Mouse (Mus musculus): Measurements from ENCODE around the gene Olfr187. TPM values are rescaled to one million over a fixed set of nuclear protein-coding genes. Genes with fewer than 3 reads are reported as not detected.
"Not testable (repeated sequence)": the region's sequence is repeated elsewhere in the genome, so short reads cannot be mapped to it uniquely, and the experiment has no call there.

The Olfr187 gene
- not detected in 2 replicates for polyA plus RNA-seq (2015; fragmentation: Nextera tagmentation; extraction: Ambion mirVana)

DNA sequence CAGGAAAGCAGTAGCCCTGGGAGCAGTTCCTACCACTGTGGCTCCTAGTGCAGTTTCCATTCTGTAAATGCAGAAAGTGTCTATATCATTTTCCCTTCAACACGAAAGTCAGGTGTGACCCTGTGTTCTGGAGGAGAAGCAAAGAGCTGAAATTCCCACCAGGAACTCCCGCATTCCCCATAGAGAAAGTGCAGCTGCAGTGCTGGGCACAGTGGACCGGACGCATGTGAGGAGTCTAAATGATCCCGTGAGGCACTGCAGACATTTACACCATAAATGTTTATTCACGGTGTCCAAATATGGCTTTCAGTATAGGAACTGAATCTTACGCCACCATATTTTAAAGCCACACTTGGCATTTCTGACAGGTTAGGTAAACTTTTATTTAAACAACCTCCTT, at the start of gene Olfr187:
TSS of gene Olfr187 (minus strand) at position 58 of the 400 bp plus-strand sequence.
- H3K4me1 ChIP-seq (replicated peaks) = no peaks in the 10 kb centered on the region
- 72% methylated on average over 7 of the region's 7 CpGs for WGBS (ENCODE audit: insufficient replicate concordance)
- no peaks in the 10 kb centered on the region for H3K9me3 ChIP-seq (replicated peaks)
- no peak within 1 kb of the TSS for H3K4me3 ChIP-seq (replicated peaks)
- ATAC-seq (ENCODE audit: insufficient read depth) = no peak
- no peaks in the 10 kb centered on the region for H3K36me3 ChIP-seq (replicated peaks)
- no peaks in the 10 kb centered on the region for H3K27me3 ChIP-seq
- no peak within 1 kb of the TSS for H3K9ac ChIP-seq
- no peak within 1 kb of the TSS for H3K4me2 ChIP-seq
- H3K27ac ChIP-seq (replicated peaks) = no peak within 1 kb of the TSS

DNA sequence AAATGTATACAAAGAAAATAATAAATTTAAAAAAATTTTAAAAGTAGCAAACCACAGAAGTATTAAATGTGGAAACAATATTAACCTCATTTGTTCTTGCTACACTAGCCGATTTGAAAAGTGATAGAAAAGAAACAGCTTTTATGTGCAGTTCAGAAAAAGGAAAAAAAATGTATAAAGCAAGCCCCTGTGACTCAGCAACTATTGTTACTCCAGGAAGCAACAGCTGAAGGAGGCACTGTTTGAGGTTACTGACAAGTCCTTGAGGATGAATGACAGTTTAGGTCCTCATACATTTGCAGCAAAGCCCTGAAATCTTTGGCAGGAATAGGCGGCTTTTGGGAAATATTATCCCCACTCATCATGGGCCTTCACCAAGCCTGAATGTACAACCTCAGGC, 41.5 kb upstream of the Olfr187 start:
- H3K27me3 ChIP-seq; H3K4me1 ChIP-seq (replicated peaks); ATAC-seq (ENCODE audit: insufficient read depth); H3K36me3 ChIP-seq (replicated peaks); H3K9ac ChIP-seq; H3K4me2 ChIP-seq; H3K9me3 ChIP-seq (replicated peaks); H3K27ac ChIP-seq (replicated peaks); H3K4me3 ChIP-seq (replicated peaks): not testable (repeated sequence)
- WGBS (ENCODE audit: insufficient replicate concordance) = 52% methylated on average over 2 of the region's 2 CpGs

DNA sequence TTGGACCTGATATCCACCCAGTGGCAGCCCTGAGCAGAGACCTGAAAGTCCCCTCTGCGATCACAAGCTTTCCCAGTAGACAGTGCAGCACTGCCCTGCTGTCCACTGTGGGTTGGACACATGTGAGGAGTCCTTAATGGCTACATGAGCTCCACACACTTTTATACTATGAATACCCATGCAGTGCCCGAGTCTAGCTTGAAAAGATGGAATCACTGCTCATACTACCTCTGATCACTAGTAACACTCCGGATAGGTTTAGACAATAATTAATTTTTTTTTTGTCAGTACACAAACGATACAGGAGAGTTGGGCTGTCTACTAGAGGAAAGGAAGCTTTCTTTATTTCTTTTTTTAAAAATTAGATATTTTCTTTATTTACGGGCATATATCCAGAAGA, 38.3 kb upstream of the Olfr187 start, which contains the start of gene Olfr190:
TSS of gene Olfr190 (minus strand) at position 101 of the 400 bp plus-strand sequence.
- Histone ChIP-seq H3K9ac (no peak within 1 kb of the TSS), H3K27me3 (no peaks in the 10 kb centered on the region), H3K27ac (replicated peaks) (no peak within 1 kb of the TSS), H3K4me2 (no peak within 1 kb of the TSS), H3K4me1 (replicated peaks) (no peaks in the 10 kb centered on the region), H3K4me3 (replicated peaks) (no peak within 1 kb of the TSS), H3K9me3 (replicated peaks) (no peaks in the 10 kb centered on the region), H3K36me3 (replicated peaks) (no peaks in the 10 kb centered on the region)
- WGBS (ENCODE audit: insufficient replicate concordance) = 62% methylated on average over 5 of the region's 5 CpGs
- no peak for ATAC-seq (ENCODE audit: insufficient read depth)

DNA sequence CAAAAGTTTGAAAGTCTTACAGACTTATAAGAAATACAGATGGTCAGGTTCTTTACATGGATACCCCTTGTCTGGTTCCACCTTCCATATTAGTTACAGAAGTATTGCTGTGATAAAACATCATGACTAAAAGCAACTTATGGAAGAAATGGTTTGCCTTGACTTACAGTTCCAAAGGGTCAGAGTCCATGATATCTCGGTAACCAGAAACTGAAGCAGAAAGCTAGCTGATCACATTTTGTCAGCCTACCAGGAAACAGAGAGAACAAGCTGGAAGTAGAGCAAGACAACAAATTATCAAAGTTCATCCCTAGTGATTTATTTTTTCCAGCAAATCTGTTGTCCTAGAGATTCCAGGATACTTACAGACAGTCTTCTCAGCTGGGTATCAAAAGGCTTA, 34.0 kb upstream of the Olfr187 start:
- no peaks in the 10 kb centered on the region for H3K9me3 ChIP-seq (replicated peaks)
- WGBS (ENCODE audit: insufficient replicate concordance) = 49% methylated on average over 1 of the region's 1 CpGs
- no peak for ATAC-seq (ENCODE audit: insufficient read depth)

DNA sequence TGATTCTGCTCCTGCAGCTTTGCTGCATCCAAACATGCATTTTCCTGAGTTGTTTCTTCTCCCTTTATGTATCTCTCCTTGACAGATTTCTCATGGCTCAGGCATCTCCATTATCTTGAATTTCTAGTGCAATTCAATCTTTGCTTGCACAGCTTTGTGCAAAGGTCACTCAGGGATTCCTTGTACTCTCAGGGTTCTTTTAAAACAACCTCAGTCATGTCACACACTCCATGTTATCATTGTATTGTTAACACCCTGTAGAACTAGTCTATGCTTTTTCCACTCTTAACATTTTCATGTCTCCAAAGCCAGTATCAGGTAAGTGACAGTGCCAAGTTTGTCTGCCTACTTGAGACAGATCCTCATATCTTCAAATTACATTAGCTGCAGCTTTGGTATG, 32.2 kb upstream of the Olfr187 start:
- H3K4me1 ChIP-seq (replicated peaks) = no peaks in the 10 kb centered on the region
- ATAC-seq (ENCODE audit: insufficient read depth) = no peak

More for the DNA sequence above, 34.0 kb upstream of the Olfr187 start:
- H3K27ac ChIP-seq (replicated peaks) = no peak overlapping the region
- no peak overlapping the region for H3K4me2 ChIP-seq
- no peaks in the 10 kb centered on the region for H3K36me3 ChIP-seq (replicated peaks)
- H3K9ac ChIP-seq = no peak overlapping the region
- no peaks in the 10 kb centered on the region for H3K4me1 ChIP-seq (replicated peaks)
- H3K27me3 ChIP-seq = no peaks in the 10 kb centered on the region
- no peak overlapping the region for H3K4me3 ChIP-seq (replicated peaks)

DNA sequence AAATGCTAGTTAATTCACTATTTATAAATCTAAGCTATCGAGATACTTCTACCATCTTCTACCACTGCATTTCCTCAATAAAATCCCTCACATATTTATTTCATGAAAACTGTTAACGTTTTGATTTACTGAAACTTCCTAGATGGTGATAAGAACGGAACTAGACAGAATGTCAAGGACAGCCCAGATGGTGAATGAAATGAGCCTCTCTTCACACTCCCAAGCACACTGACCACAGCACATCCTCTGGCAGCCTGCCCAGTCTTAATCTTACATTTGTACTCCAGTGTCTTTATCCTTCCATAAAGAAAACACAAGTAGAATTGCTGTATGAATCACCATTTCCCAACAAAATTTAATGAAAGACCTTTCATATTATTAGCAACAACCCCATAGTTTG, 22.8 kb upstream of the Olfr187 start:
- WGBS (ENCODE audit: insufficient replicate concordance) = 39% methylated on average over 3 of the region's 3 CpGs
- H3K27me3 ChIP-seq; H3K4me3 ChIP-seq (replicated peaks); H3K9ac ChIP-seq; H3K9me3 ChIP-seq (replicated peaks); ATAC-seq (ENCODE audit: insufficient read depth); H3K27ac ChIP-seq (replicated peaks); H3K4me2 ChIP-seq; H3K4me1 ChIP-seq (replicated peaks); H3K36me3 ChIP-seq (replicated peaks): not testable (repeated sequence)

More for the DNA sequence above, 32.2 kb upstream of the Olfr187 start:
- no peaks in the 10 kb centered on the region for H3K9me3 ChIP-seq (replicated peaks)
- no peak overlapping the region for H3K4me3 ChIP-seq (replicated peaks)
- H3K27ac ChIP-seq (replicated peaks) = no peak overlapping the region
- no peak overlapping the region for H3K4me2 ChIP-seq
- no peaks in the 10 kb centered on the region for H3K36me3 ChIP-seq (replicated peaks)
- no peak overlapping the region for H3K9ac ChIP-seq
- no peaks in the 10 kb centered on the region for H3K27me3 ChIP-seq

DNA sequence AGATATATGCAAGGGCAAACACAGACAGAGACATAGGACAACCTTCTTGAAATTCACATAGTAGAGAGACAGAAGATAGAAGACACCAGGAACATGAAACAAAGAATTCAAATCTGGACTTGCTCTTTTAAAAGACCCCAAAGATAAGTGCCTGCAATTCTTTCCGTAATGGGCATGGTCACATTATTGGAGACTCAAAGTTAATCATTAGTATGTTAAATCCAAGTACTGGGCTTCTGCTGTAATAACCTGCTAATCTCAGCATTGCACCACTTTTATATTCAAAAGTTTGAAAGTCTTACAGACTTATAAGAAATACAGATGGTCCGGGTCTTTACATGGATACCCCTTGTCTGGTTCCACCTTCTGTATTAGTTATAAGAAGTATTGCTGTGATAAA, 9.7 kb upstream of the Olfr187 start:
- WGBS (ENCODE audit: insufficient replicate concordance) = 74% methylated on average over 2 of the region's 2 CpGs
- not testable (repeated sequence) for H3K4me1 ChIP-seq (replicated peaks); H3K27ac ChIP-seq (replicated peaks); H3K9me3 ChIP-seq (replicated peaks); H3K27me3 ChIP-seq; H3K9ac ChIP-seq; H3K4me3 ChIP-seq (replicated peaks); ATAC-seq (ENCODE audit: insufficient read depth); H3K36me3 ChIP-seq (replicated peaks); H3K4me2 ChIP-seq

DNA sequence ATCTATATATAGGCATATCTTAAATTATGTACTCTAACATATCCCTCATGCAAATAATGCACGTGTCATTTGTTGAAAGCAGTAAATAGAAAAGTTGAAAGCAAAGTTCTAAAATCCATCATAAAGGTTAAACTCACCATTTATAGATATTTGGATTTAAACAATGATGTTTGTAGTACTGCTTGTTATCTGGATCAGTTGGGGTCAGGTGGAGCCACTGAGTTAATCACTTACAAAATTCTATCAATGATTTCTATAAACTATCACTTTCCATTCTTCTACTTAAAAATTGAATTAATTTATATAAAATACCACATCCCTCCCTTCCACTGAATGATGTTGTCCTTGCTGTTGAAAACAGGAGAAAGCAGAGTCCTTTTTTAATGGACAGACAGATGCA, 9.3 kb upstream of the Olfr187 start:
- ATAC-seq (ENCODE audit: insufficient read depth) = no peak
- WGBS (ENCODE audit: insufficient replicate concordance) = 40% methylated on average over 1 of the region's 1 CpGs

DNA sequence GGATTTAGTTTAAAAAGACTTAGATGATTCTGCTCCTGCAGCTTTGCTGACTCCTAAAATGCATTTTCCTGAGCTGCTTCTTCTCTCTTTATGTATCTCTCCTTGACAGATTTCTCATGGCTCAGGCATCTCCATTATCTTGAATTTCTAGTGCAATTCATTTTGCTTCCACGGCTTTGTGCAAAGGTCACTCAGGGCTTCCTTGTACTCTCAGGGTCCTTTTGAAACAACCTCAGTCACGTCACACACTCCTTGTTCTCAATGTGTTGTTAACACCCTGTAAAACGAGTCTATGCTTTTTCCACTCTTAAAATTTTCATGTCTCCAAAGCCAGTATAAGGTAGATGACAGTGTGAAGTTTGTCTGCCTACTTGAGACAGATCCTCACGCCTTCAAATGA, 8.0 kb upstream of the Olfr187 start:
- Histone ChIP-seq H3K9ac (no peak overlapping the region), H3K9me3 (replicated peaks) (no peaks in the 10 kb centered on the region), H3K27me3 (no peaks in the 10 kb centered on the region), H3K4me2 (no peak overlapping the region), H3K4me1 (replicated peaks) (no peaks in the 10 kb centered on the region), H3K27ac (replicated peaks) (no peak overlapping the region), H3K4me3 (replicated peaks) (no peak overlapping the region), H3K36me3 (replicated peaks) (no peaks in the 10 kb centered on the region)
- WGBS (ENCODE audit: insufficient replicate concordance) = 38% methylated on average over 4 of the region's 4 CpGs
- no peak for ATAC-seq (ENCODE audit: insufficient read depth)

More for the DNA sequence above, 9.3 kb upstream of the Olfr187 start:
- H3K9me3 ChIP-seq (replicated peaks) = no peaks in the 10 kb centered on the region
- no peak overlapping the region for H3K4me3 ChIP-seq (replicated peaks)
- no peak overlapping the region for H3K27ac ChIP-seq (replicated peaks)
- no peak overlapping the region for H3K9ac ChIP-seq
- H3K36me3 ChIP-seq (replicated peaks) = no peaks in the 10 kb centered on the region
- H3K27me3 ChIP-seq = no peaks in the 10 kb centered on the region
- H3K4me2 ChIP-seq = no peak overlapping the region
- H3K4me1 ChIP-seq (replicated peaks) = no peaks in the 10 kb centered on the region

DNA sequence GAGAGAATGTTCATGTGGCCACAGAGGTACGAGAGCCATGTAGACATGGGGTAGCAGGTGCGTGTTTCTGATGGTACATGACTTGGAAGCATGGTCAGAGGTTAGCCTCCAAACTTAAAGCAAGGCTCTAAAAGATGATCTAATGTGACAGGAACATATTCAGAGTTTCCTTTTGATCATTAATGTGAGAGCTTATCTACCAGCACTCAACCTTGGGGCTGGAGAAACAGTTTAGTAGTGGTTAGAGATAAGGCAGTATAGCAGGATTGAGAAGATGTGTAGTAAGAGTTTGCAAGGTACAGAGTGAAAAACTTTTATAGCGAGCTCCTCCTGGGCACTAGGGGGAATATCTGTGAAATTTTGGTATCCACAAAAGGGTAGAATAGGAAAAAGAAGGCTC, 6.3 kb upstream of the Olfr187 start:
- H3K27ac ChIP-seq (replicated peaks) = no peak overlapping the region
- 47% methylated on average over 3 of the region's 3 CpGs for WGBS (ENCODE audit: insufficient replicate concordance)

DNA sequence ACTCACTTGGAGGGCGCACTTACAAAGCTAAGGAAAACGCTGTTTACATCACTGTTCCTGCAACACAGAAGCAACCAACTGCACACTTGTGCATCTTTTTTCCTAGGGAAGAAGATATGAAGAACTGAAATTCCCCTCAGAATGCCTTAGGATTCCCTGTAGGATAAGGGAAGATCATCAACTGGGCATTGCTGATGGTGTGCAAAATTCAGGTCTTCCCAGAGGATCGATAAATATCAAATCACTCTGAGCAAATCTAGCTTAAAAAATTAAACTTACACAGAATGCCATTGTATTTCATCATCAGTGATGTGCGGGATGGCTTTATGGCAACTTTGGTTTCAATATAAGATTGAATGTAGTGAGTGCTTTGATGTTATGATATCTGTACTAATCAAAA, 9.4 kb downstream of the Olfr187 start, which contains the start of gene Olfr186:
TSS of gene Olfr186 (minus strand) at position 101 of the 400 bp plus-strand sequence.
- Histone ChIP-seq H3K9ac (no peak within 1 kb of the TSS), H3K27me3 (no peaks in the 10 kb centered on the region), H3K36me3 (replicated peaks) (no peaks in the 10 kb centered on the region), H3K9me3 (replicated peaks) (no peaks in the 10 kb centered on the region), H3K27ac (replicated peaks) (no peak within 1 kb of the TSS), H3K4me2 (no peak within 1 kb of the TSS), H3K4me3 (replicated peaks) (no peak within 1 kb of the TSS), H3K4me1 (replicated peaks) (no peaks in the 10 kb centered on the region)
- no peak for ATAC-seq (ENCODE audit: insufficient read depth)
- 69% methylated on average over 4 of the region's 4 CpGs for WGBS (ENCODE audit: insufficient replicate concordance)

More for the DNA sequence above, 6.3 kb upstream of the Olfr187 start:
- H3K9ac ChIP-seq = no peak overlapping the region
- H3K36me3 ChIP-seq (replicated peaks) = no peaks in the 10 kb centered on the region
- no peak for ATAC-seq (ENCODE audit: insufficient read depth)
- no peak overlapping the region for H3K4me2 ChIP-seq
- no peak overlapping the region for H3K4me3 ChIP-seq (replicated peaks)
- H3K4me1 ChIP-seq (replicated peaks) = no peaks in the 10 kb centered on the region
- no peaks in the 10 kb centered on the region for H3K27me3 ChIP-seq
- no peaks in the 10 kb centered on the region for H3K9me3 ChIP-seq (replicated peaks)

DNA sequence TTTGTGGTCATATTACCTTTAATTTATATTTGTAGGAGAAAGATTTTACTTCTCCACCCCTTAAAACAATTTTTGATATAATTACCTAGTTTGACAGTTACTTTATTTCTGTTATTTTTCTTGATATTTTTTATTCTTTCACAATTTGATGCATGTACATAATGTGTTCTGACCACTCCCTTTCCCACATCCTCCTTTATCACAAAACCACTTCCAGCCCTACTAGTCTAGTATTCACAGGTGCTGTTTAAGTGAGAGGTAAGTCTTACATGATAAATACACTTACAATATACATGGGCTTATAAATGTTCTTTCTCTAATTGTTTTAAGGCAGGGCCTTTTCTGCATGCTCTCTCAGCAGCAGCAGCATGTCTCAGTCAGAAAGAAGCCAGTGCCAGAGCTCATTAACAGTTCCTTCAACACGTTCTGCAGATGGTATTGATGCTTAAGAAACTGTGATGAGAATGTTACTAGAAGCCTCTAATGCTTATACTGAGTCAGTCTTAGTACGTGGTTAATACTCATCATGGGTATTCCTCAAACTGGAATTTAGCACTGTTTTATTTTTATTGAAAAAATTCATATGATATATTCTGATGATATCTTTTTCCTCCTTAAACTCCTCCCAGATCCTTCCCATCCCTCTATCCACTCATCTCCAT, 26.1 kb downstream of the Olfr187 start:
- no peak overlapping the region for H3K4me3 ChIP-seq (replicated peaks)
- no peaks in the 10 kb centered on the region for H3K9me3 ChIP-seq (replicated peaks)
- no peak overlapping the region for H3K4me2 ChIP-seq
- no peaks in the 10 kb centered on the region for H3K36me3 ChIP-seq (replicated peaks)
- H3K27ac ChIP-seq (replicated peaks) = no peak overlapping the region
- no peaks in the 10 kb centered on the region for H3K27me3 ChIP-seq
- no peaks in the 10 kb centered on the region for H3K4me1 ChIP-seq (replicated peaks)
- H3K9ac ChIP-seq = no peak overlapping the region
- ATAC-seq (ENCODE audit: insufficient read depth) = no peak
- WGBS (ENCODE audit: insufficient replicate concordance) = 25% methylated on average over 2 of the region's 2 CpGs

All from liver, embryonic 15.5 days (tissue).